Mouse (Mus musculus) liver, embryonic 15.5 days (tissue): ENCODE results near the gene Nqo1. TPM values are rescaled to one million over a fixed set of nuclear protein-coding genes. Genes with fewer than 3 reads are reported as not detected.

Source experiments
- ATAC-seq: fragments of 200-750 bp; cut with Nextera tagmentation; 2 replicates; pipeline ENCODE4 v1.8.0; 2017; ENCODE audit warnings: moderate number of reproducible peaks, mild to moderate bottlenecking, moderate library complexity; ENCODE audit not compliant: insufficient read depth
- H3K27ac ChIP-seq: fragments of 300-500 bp; sonication (generic); replicated peaks from 2 replicates; pipeline ENCODE4 v1.5.1; 2015; ENCODE audit warnings: mild to moderate bottlenecking, inconsistent platforms
- H3K27me3 ChIP-seq: fragments of 300-500 bp; sonication (generic); 2 replicates; pipeline ENCODE4 v1.6.1; 2015; ENCODE audit warnings: mild to moderate bottlenecking, inconsistent platforms
- H3K36me3 ChIP-seq: fragments of 300-500 bp; sonication (generic); replicated peaks from 2 replicates; pipeline ENCODE4 v1.6.1; 2015; ENCODE audit warnings: moderate library complexity, mild to moderate bottlenecking, inconsistent platforms
- H3K4me1 ChIP-seq: fragments of 300-500 bp; sonication (generic); replicated peaks from 2 replicates; pipeline ENCODE4 v1.6.1; 2015; ENCODE audit warnings: inconsistent platforms
- H3K4me2 ChIP-seq: fragments of 300-500 bp; sonication (generic); 2 replicates; pipeline ENCODE4 v1.6.1; 2015; ENCODE audit warnings: moderate library complexity, mild to moderate bottlenecking, inconsistent platforms
- H3K4me3 ChIP-seq: fragments of 300-500 bp; sonication (generic); replicated peaks from 2 replicates; pipeline ENCODE4 v1.5.1; 2015; ENCODE audit warnings: mild to moderate bottlenecking, inconsistent platforms
- H3K9ac ChIP-seq: fragments of 300-500 bp; sonication (generic); 2 replicates; pipeline ENCODE4 v1.6.1; 2015; ENCODE audit warnings: moderate library complexity, mild to moderate bottlenecking, inconsistent platforms
- H3K9me3 ChIP-seq: fragments of 300-500 bp; sonication (generic); replicated peaks from 2 replicates; pipeline ENCODE4 v1.6.1; 2016; ENCODE audit warnings: inconsistent platforms
- WGBS: fragments of 180-500 bp; shearing (Covaris S2); methylation state at CpG from one replicate; pipeline ENCODE4 v1.1.7; 2015; ENCODE audit warnings: mixed read lengths; ENCODE audit not compliant: insufficient replicate concordance; 5-methylcytosine and 5-hydroxymethylcytosine counted together
- polyA plus RNA-seq: library from polyadenylated mRNA; unstranded; fragments of >200 nt; fragmentation: Nextera tagmentation; extraction: Ambion mirVana; gene quantifications from 2 replicates; pipeline ENCODE4 v1.2.1, GENCODE M21; 2015

The Nqo1 gene
- polyA plus RNA-seq, 1 experiment from 2014 or later = 15.0 TPM

DNA sequence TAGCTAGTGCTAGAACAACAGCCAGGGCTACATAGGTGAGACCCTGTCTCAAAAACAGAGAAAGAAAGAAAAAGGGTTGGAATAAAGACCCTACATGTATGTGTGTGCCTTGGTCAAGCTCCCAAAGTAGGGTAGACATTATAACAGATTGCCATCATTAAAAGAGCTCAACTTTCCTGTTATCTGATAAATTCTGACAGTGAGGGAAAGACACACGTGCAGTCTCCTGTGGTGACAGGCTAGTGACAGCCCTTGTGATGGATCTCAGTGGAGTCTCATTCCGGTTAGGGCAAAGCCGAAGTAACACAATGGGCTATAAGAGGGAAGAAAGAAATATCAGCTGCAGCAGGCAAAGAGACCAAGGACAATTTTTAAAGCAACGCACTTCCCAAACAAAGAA, 1.1 kb upstream of the Nqo1 start:
- peak overlapping the region; percentile 62 for H3K4me3 ChIP-seq

DNA sequence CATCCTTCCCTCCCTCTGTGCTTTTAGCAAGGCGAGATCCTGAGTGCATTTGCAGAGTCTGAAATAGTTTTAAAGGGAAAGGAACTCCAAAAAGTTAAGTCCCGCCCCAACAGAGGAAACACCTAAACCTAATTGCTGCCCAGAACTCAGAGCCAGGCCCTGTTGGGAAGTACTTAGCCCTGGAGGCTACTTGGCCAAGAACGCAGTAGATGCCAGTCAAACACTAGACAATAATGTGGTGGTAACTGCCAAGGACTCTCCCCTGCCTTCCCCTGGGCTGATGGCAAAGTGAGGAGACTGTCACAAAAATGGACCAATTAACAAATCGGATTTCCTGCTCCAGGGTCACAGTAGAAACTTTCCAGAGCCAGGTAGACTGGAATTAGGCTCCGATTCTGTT, 1.1 kb downstream of the Nqo1 start:
- no peaks in the 10 kb centered on the region for H3K9me3 ChIP-seq
- peak overlapping the region; percentile 64; the same call in 1 of the 2 replicates for H3K9ac ChIP-seq
- peak overlapping the region; percentile 99 for H3K27ac ChIP-seq
- H3K4me2 ChIP-seq = peak overlapping the region; percentile 78
- H3K36me3 ChIP-seq = no peaks in the 10 kb centered on the region
- H3K4me3 ChIP-seq = peak overlapping the region; percentile 62
- H3K27me3 ChIP-seq = no peaks in the 10 kb centered on the region
- no peak for ATAC-seq
- WGBS = 79% methylated on average over 5 of the region's 5 CpGs
- peaks cover 49% of the 10 kb centered on the region for H3K4me1 ChIP-seq

More for the DNA sequence above, 1.1 kb upstream of the Nqo1 start:
- Histone ChIP-seq H3K4me2 (peak overlapping the region; percentile 78), H3K9ac (peak overlapping the region; percentile 64), H3K4me1 (peaks cover 49% of the 10 kb centered on the region), H3K27ac (peak overlapping the region; percentile 99), H3K36me3 (no peaks in the 10 kb centered on the region; the same call in 1 of the 2 replicates), H3K9me3 (no peaks in the 10 kb centered on the region), H3K27me3 (no peaks in the 10 kb centered on the region)
- ATAC-seq = 0 out of 2 replicates have a peak, but pooled peaks have one; percentile 0
- 64% methylated on average over 4 of the region's 4 CpGs for WGBS

DNA sequence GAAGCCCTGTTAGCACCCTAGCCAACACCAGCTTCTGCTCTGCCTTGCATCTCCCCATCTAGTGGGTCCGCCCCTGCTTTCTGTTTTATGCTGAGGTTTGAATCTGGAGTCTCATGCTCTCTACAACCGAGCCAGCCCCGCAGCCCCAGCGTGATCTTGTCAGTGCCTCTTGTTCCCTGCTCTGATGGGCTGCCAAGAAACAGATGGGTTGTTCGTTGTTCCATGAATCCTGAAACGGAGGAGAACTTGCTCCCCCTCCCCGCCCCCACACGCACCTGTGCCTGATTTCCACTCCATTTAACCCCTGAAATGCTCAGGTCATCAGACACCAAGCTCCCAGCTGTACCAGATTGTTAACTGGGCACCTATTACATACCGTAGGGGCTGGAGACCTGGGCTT, 3.5 kb downstream of the Nqo1 start:
- 58% methylated on average over 9 of the region's 9 CpGs for WGBS

DNA sequence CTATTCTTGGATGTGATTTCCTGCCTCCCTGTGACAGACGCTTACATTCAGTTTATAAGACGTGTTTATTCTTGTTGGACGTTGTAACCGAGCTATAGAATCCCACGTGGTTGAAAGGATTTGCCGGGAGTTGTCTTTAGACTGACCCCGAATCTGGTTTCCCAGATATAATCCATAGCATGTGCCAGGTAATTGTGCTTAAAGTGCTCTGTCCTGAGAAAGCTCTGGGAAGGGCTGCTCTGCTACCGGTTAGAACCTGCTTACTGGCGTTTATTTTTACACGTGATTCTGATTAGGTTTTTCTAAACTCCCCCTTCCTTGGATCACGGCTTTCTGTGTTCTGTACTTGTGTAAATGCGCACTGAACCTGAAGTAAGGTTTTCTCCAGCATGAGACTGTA, 5.3 kb downstream of the Nqo1 start:
- H3K9me3 ChIP-seq = no peaks in the 10 kb centered on the region
- no peaks in the 10 kb centered on the region for H3K27me3 ChIP-seq
- H3K27ac ChIP-seq = no peak overlapping the region
- H3K9ac ChIP-seq = no peak overlapping the region
- H3K4me1 ChIP-seq = peaks cover 21% of the 10 kb centered on the region
- ATAC-seq = no peak
- no peaks in the 10 kb centered on the region for H3K36me3 ChIP-seq
- H3K4me3 ChIP-seq = no peak overlapping the region
- no peak overlapping the region for H3K4me2 ChIP-seq
- 63% methylated on average over 12 of the region's 12 CpGs for WGBS

More for the DNA sequence above, 3.5 kb downstream of the Nqo1 start:
- H3K9ac ChIP-seq = no peak overlapping the region
- H3K36me3 ChIP-seq = no peaks in the 10 kb centered on the region
- H3K4me3 ChIP-seq = no peak overlapping the region
- no peak overlapping the region for H3K27ac ChIP-seq
- no peak overlapping the region for H3K4me2 ChIP-seq
- no peaks in the 10 kb centered on the region for H3K27me3 ChIP-seq
- no peaks in the 10 kb centered on the region for H3K9me3 ChIP-seq
- H3K4me1 ChIP-seq = peaks cover 39% of the 10 kb centered on the region
- ATAC-seq = no peak

DNA sequence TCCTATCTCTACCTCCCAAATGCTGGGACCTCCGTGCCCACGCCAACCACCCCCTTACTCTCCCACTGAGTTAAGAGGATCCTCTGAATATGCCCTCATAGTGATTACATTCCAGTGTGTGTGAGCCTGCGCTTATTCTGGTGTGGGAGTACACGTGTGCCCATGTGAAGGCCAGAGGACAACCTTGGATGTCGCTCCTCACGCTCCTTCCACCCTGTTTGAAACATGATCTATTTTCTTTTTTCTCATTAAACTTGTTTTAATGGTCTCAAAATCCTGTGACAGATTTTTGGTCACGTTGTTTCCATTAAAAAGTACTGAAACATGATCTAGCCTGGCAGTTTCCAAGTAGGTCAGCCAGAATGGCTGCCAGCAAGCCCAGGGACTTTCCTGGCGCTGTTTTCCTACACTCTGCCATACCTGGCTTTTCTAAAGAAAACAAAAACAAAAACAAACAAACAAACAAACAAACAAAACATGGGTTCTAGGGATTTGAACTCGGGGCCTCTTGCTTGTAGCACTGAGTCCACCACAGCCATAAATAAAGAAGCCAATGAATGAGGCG, 6.8 kb downstream of the Nqo1 start:
- no peak for ATAC-seq
- Histone ChIP-seq H3K4me2 (no peak overlapping the region), H3K9ac (no peak overlapping the region), H3K27me3 (no peaks in the 10 kb centered on the region), H3K4me3 (no peak overlapping the region), H3K4me1 (peaks cover 6% of the 10 kb centered on the region), H3K27ac (no peak overlapping the region), H3K36me3 (no peaks in the 10 kb centered on the region), H3K9me3 (no peaks in the 10 kb centered on the region)
- WGBS = 77% methylated on average over 10 of the region's 10 CpGs

DNA sequence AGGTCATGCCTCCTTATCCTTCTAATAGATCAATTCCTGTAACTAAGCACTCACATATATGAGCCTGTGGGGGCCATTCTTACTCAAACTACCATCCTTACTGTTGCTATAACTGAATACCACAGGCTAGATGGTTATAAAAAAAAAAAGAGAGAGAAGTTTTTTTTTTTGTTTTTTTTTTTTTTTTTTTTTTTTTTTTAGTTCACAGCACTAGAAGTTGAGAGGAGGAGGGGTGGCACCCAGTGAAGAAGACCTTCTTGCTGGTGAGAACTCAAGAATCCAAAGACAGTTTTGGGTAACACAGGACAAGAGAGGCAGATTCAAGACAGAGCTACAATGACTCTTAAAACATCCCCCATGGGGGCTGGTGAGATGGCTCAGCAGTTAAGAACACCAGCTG, 7.6 kb downstream of the Nqo1 start:
- no peak for ATAC-seq
- Histone ChIP-seq H3K36me3 (no peaks in the 10 kb centered on the region), H3K9ac (no peak overlapping the region), H3K27ac (no peak overlapping the region), H3K4me3 (no peak overlapping the region), H3K27me3 (no peaks in the 10 kb centered on the region), H3K4me1 (no peaks in the 10 kb centered on the region; the same call in 1 of the 2 replicates), H3K4me2 (no peak overlapping the region), H3K9me3 (no peaks in the 10 kb centered on the region)

DNA sequence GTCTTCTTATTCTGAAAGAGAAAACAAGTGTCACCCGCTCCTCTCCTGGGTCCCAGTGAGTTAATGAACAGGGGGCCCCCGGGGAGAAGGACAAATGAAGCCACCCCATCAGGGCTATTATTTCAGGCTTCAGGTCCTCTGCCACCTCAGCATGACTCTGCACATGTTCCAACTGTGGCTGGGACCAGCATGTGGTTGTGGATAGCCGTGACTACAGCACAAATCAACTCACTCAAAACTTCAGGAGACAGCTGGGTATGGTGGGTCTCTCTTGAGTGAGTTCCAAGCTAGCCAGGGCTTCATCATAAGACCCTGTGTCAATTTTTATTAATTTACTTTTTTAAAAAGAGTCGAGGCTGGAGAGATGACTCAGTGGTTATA, 11.9 kb downstream of the Nqo1 start:
- WGBS = 40% methylated on average over 4 of the region's 4 CpGs
- H3K9me3 ChIP-seq = no peaks in the 10 kb centered on the region
- no peaks in the 10 kb centered on the region for H3K4me1 ChIP-seq
- H3K36me3 ChIP-seq = no peaks in the 10 kb centered on the region
- ATAC-seq = no peak
- H3K4me3 ChIP-seq = no peak overlapping the region
- no peak overlapping the region for H3K4me2 ChIP-seq
- H3K27me3 ChIP-seq = no peaks in the 10 kb centered on the region
- H3K9ac ChIP-seq = no peak overlapping the region
- H3K27ac ChIP-seq = no peak overlapping the region

DNA sequence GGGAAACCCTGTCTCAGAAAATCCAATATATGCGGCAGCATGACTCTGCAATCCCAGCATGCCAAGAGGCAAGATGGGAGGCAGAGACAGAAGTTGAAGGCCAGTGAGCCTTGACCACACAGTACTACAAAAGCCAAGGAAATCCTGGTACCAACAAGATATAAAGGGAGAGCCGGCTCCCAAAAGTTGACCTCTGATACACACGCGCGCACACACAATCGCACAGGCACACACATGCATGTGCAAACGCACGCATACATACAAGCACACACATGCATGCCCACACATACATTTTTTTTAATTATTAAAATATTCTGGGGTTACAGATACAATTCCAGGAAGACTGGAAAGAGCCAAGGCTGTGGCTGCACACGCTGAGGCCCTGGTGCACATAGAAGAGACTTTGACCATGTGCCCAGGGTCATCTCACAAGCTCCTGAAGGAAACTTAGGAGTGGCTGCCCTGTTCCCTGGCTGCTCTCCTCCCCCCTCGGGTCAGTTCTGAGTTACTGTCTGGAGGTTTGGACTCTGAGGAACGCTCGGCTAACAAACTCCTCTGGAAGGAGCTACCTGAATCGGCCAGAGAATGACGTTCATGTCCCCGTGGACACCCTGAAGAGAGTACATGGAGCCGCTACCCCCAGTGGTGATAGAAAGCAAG, 12.4 kb downstream of the Nqo1 start:
- no peak overlapping the region for H3K27ac ChIP-seq
- H3K4me2 ChIP-seq = no peak overlapping the region
- H3K36me3 ChIP-seq = no peaks in the 10 kb centered on the region
- ATAC-seq = no peak
- H3K4me1 ChIP-seq = no peaks in the 10 kb centered on the region
- no peaks in the 10 kb centered on the region for H3K9me3 ChIP-seq
- H3K27me3 ChIP-seq = no peaks in the 10 kb centered on the region
- no peak overlapping the region for H3K9ac ChIP-seq
- 86% methylated on average over 16 of the region's 16 CpGs for WGBS
- no peak overlapping the region for H3K4me3 ChIP-seq

DNA sequence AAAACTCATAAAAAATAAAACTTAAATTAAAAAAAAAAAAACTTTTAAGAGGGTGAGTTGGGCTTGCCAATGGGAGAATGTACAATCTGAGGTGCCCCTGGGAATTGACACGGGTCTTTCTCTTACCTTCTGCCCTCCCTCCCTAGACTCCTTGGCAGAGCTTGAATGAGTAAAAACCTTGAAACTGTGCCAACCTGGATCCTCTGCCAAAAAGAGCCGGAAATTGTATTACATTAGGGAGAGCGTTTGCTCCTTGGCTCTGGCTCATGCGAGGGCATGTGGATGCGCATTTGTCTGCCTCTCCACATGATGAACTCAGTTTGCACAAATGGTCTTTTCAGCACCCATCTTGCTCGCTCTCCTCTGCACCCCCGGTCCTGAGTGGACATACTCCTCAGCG, 13.4 kb downstream of the Nqo1 start:
- H3K27ac ChIP-seq = no peak overlapping the region
- no peak for ATAC-seq
- no peaks in the 10 kb centered on the region for H3K9me3 ChIP-seq
- no peak overlapping the region for H3K9ac ChIP-seq
- no peaks in the 10 kb centered on the region for H3K36me3 ChIP-seq
- WGBS = 76% methylated on average over 8 of the region's 8 CpGs
- H3K4me3 ChIP-seq = no peak overlapping the region
- H3K27me3 ChIP-seq = no peaks in the 10 kb centered on the region
- no peaks in the 10 kb centered on the region for H3K4me1 ChIP-seq
- H3K4me2 ChIP-seq = no peak overlapping the region

DNA sequence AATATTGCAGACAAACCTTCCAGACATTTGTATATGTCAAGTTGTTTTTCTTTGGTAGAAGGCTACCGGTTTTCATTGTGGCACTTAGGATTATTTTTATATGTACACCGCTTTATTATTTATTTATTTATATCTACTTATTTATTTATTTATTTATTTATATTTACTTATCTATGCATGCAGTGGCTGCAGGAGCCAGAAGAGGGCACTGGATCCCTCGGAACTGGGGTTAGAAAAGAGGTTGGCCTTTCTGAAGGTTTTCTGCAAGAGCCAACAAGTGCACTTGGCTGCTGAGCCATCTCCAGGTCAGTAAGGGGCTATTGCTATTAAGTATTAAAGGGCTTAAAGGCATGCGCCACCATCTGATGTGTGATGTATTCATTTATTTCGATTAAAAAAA, 15.1 kb downstream of the Nqo1 start:
- Histone ChIP-seq H3K4me2 (no peak overlapping the region), H3K4me1 (no peaks in the 10 kb centered on the region), H3K36me3 (no peaks in the 10 kb centered on the region), H3K9ac (no peak overlapping the region), H3K9me3 (no peaks in the 10 kb centered on the region), H3K27ac (no peak overlapping the region), H3K27me3 (no peaks in the 10 kb centered on the region), H3K4me3 (no peak overlapping the region)
- no peak for ATAC-seq
- WGBS = 55% methylated on average over 5 of the region's 5 CpGs

DNA sequence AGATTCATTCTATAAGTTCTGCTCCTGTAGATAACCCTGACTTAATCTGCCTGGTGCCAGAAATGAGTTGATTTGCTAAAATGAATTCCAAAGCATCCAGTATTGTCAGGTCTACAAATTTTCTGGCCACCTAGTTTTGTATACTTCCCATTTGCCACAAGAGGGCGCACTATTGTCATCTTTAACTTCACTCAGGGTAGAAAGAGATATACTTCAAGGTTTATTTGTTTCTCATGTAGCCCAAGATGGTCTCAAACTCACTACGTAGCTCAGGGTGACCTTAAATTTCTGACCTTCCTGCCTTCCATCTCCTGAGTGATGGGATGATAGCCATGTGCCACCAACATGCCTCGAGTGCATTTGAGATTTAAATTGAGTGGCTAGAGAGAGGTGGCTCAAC, 16.4 kb downstream of the Nqo1 start:
- Histone ChIP-seq H3K4me2 (no peak overlapping the region), H3K36me3 (no peaks in the 10 kb centered on the region), H3K27me3 (no peaks in the 10 kb centered on the region), H3K4me3 (no peak overlapping the region), H3K4me1 (no peaks in the 10 kb centered on the region), H3K27ac (no peak overlapping the region), H3K9ac (no peak overlapping the region), H3K9me3 (no peaks in the 10 kb centered on the region)
- ATAC-seq = no peak
- 26% methylated on average over 3 of the region's 3 CpGs for WGBS

DNA sequence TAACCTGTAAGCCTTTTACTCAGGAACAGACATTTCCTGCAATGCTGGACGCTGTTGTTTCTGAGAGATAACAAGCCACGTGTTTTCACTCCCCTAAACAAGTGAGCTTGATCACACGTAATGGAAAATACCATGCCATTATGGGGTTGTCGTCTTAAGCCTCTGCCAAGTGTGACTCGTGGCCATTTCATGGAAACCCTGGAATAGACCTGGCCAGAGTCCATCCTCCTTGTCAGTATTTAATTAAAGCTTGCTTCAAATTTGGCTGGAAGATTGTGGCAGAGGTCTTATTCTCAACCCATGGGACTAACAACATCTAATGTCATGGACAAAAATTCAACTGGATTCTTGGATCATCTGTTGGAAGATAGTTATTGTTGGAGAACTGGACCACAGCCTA, 16.8 kb downstream of the Nqo1 start:
- peak; percentile 30; the same call in 1 of the 2 replicates for ATAC-seq
- Histone ChIP-seq H3K4me3 (no peak overlapping the region), H3K4me1 (no peaks in the 10 kb centered on the region), H3K27ac (no peak overlapping the region), H3K9me3 (no peaks in the 10 kb centered on the region), H3K27me3 (no peaks in the 10 kb centered on the region), H3K4me2 (no peak overlapping the region), H3K9ac (no peak overlapping the region), H3K36me3 (no peaks in the 10 kb centered on the region)
- WGBS = 6% methylated on average over 5 of the region's 5 CpGs
